Mouse (Mus musculus): ENCODE measurements around the gene Gm3336.

DNA sequence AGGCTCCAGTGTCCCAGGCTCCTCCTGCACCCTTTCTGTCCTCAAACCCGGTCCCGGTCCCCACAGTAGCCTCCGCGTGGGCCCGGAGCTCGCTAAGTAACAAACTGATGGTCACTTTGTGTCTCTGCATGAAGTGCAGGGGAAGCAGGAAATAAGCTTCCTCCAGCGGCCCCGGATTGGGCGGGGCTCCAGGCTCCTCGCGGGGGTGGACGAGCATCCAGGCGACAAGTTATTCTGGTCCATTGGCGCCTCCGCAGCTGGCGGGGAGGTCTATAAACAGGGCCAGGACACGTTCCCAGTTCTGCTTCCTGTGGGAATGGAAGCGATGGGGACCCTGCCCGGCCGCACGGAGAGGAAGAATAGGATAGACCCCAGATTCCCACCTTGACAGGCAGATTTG lies 34.8 kb downstream of the Gm3336 start:
- TF ChIP-seq MAFK (IDR thresholded peaks at IDR 0.05; ENCODE audit: insufficient read depth, low read depth, low read length) (no peak), CHD2 (IDR thresholded peaks at IDR 0.05; ENCODE audit: low read depth, low read length) (no peak)

All from ES-E14 (cell line).